Mouse (Mus musculus): Measurements from ENCODE around the gene Tuba1a. TPM values are rescaled to one million over a fixed set of nuclear protein-coding genes. Genes with fewer than 3 reads are reported as not detected.

Gene Tuba1a
- 10 to 100 TPM; 73.0 to 74.5 TPM for total RNA-seq (2021)

DNA sequence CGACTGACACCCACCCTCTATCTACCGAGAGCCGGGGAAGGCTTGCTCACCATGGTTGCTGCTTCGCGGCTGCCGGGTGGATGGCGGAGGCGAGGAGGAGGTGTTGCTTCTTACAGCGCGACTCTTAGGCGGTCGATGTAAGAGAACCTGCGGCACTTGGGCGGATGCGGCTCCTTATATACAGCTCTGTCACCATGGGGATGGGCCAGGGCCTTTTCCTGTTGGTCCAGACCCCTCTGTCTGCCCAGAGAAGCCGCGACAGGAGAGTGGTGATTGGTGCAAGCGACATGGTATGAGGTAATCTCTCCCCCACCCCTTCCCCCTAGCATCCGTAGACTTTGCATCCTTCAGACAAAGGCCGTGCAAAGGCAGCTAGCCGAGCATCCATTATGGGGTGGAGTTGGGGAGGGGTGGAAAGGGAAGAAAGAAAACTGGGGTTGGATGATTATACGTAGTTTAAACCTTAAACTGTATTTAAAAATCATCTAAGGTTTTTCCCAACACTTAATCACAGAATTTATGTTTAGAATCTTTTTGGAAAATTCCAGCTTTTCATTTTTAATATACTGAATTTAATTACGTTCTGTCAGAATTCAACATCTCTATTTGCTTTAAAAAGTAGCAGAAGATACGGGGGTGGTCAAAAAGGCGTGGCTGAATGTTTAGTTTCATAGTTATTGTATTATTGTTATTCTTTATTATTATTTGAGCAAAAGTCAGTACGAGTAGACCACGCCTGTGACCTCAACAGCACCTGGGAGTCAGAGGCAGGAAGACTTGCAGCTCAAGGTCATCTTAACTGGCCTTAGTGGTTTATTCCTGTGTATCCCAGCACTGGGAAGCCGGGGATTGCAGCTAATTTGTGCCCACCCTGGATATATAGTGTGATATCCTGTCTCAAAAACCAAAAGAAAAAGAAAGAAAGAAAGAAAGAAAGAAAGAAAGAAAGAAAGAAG is at the start of gene Tuba1a, which contains the start of gene Gm49450:
Tuba1a (minus strand) TSS at position 303 of the 956 bp plus-strand sequence.
Gm49450 (minus strand) TSS at position 151 of the 956 bp plus-strand sequence.
- DNase-seq, result peak; percentile 88 to 91
- intact Hi-C loops (cut with DNase I), result loop anchor here (1.0 to 2.0 kb wide), 3 partner anchors 19 to 40 kb away; partner anchors contain the start of gene Tuba1b

- intact Hi-C loops (cut with DNase I), result no loop called here
- DNase-seq, result peak in 1 of 2 experiments; percentile 37
Observed at GRCm38 (mm10) chr15:99001451-99001931, 48.0 kb upstream of the Tuba1a start.

DNA sequence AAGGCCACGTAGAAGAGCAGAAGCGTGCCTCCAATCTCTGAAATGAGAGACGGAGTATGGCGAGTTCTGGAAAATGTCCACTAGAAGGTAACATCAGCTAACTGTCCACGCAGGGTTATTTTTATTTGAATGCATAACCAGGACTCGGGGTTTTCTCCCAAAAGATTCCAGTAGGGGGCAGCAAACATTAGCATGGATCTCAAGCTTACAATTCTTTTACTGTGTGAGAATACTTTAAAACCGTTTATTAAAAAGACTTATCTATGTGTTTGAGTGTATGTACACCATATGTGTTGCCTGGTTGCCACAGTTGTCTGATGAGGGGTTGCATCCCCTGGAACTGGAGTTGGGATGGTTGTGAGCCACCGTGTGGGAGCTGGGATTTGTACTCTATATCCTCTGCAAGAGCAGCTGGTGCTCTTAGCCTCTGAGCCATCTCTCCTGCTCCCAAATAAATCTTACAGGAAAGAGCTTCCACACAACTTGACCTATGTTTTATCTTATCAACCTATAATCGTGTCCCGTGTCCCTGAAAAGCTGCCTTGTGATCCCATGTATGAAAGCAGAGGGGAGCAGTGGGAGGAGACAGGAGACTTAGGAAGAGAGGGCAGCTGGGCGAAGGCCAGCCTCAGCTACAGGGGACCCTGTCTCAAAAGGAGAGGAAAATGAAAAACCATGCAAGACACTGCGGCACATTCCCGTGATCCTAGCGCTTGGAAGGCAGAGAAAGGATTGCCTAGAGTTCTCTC is 47.2 kb upstream of the Tuba1a start:
- peak; percentile 65 to 73 for DNase-seq
- intact Hi-C loops (cut with DNase I), result no loop called here

DNA sequence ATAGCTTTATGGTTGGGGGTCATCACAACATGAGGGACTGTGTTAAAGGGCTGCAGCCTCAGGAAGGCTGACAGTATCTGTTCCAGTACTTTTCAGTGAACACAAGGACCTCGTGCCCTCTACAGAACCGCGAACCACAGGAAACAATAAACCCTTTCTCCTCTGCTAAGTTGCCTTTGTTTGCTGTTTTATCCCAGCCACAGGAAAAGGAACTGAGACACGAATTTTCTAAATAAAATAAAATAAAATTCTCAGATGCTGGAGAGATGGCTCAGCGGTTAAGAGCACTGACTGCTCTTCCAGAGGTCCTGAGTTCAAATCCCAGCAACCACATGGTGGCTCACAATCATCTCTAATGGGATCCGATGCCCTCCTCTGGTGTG is 45.3 kb upstream of the Tuba1a start:
- no peak for DNase-seq
- intact Hi-C loops (cut with DNase I), result no loop called here

DNA sequence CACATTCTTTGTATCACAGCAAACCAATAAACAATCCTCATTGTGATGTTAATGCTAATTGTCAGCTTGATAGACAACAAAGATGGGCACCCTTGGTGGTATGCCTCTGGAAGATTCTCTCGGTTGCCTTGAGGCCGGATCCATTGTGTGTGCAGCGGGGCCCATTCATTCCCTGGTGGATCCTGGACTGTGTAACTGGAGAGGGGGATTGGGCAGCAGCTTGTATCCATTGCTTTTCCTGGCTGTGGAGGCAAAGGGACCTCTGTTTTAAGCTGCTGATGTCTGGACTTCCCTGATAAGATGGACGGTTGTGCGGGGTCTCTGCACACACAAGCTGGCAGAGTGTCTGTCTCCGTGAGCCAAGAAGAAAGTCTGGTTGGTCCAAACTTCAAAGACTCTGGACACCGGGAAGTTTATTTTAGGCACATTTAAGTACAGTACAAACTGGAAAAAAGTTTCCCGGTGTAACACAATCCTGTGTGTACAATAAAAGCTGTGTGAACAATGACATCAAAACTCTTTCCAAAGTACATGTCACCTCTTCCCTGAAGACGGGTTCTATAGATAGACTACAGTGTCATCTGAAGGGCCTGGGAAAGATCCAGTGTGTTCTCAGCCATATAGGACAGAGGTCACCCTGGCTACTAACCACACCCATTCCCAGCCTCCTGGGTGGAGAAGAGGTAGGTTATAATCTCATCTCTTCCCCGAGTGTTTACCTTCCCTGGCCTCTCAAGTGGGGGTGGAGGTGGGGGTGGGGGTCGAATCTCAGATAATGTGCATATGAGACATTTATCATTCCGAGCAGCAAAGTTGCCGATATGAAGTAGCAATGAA is 44.7 kb upstream of the Tuba1a start:
- intact Hi-C loops (cut with DNase I), result no loop called here
- DNase-seq, result no peak

DNA sequence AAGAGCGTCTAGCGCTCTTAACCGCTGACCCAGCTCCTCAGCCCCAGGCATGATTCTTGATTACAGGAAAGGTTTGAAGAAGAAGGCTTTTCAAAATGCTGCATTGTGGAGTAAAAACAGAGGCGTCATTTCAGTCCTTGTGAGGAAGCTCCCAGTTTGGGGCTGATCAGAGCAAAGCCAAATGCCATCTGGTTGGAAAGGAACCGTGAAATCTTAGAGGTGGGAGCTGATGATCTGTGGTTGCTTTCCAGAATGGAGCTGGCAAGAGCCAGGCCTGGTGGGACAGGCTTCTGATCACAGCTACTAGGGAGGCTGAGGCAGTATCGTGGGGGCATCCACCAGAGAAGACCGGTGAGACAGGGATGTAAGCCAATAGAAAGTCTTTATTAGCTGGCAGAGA is 43.3 kb upstream of the Tuba1a start:
- intact Hi-C loops (cut with DNase I), result no loop called here
- no peak for DNase-seq

- intact Hi-C loops (cut with DNase I), result loop anchor here (1.0 to 2.0 kb wide), 2 partner anchors 103 to 118 kb away; no protein-coding TSS in a partner anchor
- no peak for DNase-seq
Observed at GRCm38 (mm10) chr15:98994957-98995520, 41.5 kb upstream of the Tuba1a start.

DNA sequence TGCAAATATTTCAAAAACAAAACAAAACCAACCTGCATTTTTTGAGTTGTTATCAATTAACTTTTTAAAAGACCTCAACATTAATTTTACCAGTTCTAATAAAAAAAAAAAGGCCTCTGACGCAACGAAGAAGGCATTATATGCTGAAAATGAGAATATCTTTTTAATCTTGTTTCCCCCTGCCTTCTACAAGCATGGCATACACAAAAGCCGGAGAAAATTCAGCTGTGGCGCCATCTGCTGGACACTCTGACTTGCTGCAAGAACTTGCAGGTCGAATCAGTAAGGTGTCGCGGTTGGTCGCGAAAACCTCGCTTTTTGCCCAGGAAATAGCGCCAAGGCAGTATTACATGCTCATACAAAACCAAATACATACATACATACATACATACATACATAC is 40.4 kb upstream of the Tuba1a start:
- intact Hi-C loops (cut with DNase I), result loop anchor here (1.0 to 2.0 kb wide), 4 partner anchors 41 to 117 kb away; partner anchors contain the start of genes Gm49450, Tuba1a and Tuba1b
- DNase-seq, result peak; percentile 86 to 90

- DNase-seq, result peak; percentile 98 to 99
- intact Hi-C loops (cut with DNase I), result loop anchor here (1.0 kb wide), 2 partner anchors 40 to 59 kb away; partner anchors contain the start of genes Gm49450, Tuba1a and Tuba1b
Observed at GRCm38 (mm10) chr15:98993093-98993793, 39.7 kb upstream of the Tuba1a start.

- DNase-seq, result peak; percentile 55 to 66
- intact Hi-C loops (cut with DNase I), result no loop called here
Observed at GRCm38 (mm10) chr15:98992086-98992912, 38.8 kb upstream of the Tuba1a start.

DNA sequence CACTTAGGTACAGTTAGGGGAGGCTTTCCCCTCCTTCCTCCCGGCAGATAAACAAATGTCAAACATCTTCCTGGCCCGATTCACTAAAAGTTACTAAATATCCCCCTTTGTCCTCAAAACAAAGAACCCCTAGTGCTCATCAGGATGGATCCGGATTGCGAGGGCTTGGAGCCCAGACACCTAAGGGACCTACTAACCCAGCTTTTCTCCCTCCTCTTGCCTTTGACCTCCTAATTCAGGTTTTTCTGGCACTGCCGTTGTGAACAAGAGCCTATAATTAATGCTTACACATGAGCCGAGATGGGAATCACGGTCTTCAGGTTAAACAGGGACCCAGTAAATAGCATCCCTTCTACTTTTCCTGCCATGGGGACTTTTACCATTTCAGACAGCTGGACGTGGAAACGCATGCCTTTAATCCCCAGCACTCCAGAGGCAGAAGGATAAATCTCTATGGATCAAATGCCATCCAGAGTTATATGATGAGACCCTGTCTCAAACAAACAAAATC is 38.1 kb upstream of the Tuba1a start:
- intact Hi-C loops (cut with DNase I), result no loop called here
- DNase-seq, result no peak

- DNase-seq, result no peak
- intact Hi-C loops (cut with DNase I), result no loop called here
Observed at GRCm38 (mm10) chr15:98990669-98991539, 37.4 kb upstream of the Tuba1a start.

DNA sequence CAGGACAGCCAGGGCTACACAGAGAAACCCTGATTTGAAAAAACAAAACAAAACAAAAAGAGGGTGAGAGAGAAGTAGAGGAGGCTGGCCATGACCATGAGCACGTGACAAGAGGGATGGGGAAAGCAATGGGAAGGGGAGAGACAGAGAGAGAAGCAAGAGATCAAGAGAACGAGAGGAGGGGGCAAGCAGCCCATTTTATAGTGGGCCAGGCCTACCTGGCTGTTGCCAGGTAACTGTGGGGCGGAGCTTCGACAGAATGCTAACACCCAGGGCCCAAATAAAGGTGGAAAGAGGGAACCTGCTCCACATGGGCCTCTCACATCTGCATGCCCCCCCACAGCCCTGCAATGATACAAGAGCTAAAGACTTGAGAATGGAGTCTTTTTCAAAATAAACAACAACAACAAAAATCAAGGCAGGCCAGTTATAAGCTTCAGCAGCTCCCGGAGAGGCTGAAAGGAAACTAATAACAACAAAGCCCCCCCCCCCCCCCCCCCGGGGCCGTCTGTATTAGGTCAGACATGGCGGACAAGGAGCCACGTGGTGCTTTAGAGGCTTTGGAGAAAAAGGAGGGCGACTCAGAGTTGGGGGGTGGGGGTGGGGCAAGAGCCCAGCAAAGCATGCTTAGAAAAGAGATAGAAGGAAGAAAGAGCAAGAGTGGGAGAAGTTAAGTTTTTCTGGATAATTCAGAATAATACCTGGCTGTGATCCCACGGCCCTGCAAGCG is 36.4 kb upstream of the Tuba1a start:
- intact Hi-C loops (cut with DNase I), result no loop called here
- no peak for DNase-seq

DNA sequence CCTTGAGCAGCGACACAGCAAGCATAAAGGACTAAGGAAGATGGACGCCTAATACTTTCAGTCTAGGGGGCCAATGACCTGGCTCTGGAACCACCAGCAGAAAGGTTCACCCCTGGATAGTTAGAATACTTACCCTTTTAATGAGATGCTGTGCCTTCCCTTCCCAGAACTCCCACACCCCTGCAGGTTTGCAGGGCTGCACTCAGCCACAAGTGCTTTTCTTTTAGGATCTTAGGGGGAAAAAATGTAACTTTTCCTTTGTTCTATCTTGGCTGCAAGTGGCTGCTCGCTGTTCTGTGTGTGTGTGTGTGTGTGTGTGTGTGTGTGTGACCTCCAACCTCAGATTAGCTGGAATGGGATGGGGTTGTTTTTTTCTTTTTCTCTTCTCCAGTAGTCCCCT is 35.3 kb upstream of the Tuba1a start:
- no peak for DNase-seq
- intact Hi-C loops (cut with DNase I), result no loop called here

DNA sequence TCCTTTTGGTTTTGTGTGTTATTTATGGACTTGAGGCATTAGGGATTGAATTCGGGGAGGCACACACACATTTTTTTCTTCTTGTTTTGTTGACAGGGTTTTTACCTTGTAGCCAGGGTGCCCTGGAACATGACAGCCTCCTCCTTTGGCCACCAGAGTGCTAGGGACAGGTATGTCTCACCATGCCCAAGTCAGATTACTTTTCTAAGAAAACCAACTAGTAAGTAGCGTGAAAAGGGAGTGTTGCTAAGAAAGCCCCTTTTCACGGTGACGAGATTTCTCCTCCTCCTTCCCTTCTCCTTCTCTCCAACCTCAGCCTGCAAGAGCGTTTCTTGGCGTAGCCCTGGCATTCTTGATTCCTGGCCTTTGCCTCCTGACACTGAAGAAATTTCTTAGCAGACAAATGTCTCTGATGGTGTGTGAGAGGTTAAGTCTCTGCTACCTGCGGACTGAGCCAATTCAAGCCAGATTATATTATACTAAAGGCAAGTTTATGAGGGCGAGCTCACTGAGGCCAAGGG is 34.2 kb upstream of the Tuba1a start:
- DNase-seq, result no peak
- intact Hi-C loops (cut with DNase I), result no loop called here

- peak in 1 of 2 experiments; percentile 43 for DNase-seq
- intact Hi-C loops (cut with DNase I), result no loop called here
Observed at GRCm38 (mm10) chr15:98987077-98987630, 33.7 kb upstream of the Tuba1a start.
